Mouse (Mus musculus): ENCODE results near the gene Pigr. TPM values are rescaled to one million over a fixed set of nuclear protein-coding genes. Genes with fewer than 3 reads are reported as not detected.

Pigr gene
- polyA plus RNA-seq (2015; fragmentation: Nextera tagmentation; extraction: Ambion mirVana), result 0.06 and 0.14 TPM in 2 replicates

DNA sequence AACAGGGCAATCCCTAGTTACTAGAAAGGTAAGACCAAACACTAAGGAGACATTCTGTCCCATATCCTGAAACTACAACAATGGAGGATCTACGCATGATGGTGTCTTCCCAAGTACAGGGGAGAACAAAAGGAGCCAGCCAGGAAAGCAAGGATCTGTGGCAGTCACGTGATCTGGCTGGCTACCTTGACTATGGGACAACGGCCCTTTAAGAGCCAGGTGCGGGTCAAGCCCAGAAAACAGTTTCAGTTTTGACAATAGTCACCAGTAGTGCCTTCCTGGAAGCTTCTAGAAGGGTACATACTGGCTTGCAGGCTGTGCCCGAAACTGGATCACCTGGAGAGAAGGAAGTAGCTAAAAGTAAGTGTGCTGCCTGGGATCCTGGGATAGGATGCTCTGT is at the start of gene Pigr:
Pigr (plus strand) TSS at position 237 of the 400 bp plus-strand sequence.
- Histone ChIP-seq H3K36me3 (ENCODE audit: control insufficient read depth, insufficient read depth, low read length) (no peaks in the 10 kb centered on the region), H3K9me3 (ENCODE audit: control insufficient read depth, low read length) (no peaks in the 10 kb centered on the region), H3K4me2 (ENCODE audit: low read depth, low read length) (no peak within 1 kb of the TSS), H3K27me3 (ENCODE audit: control insufficient read depth, insufficient read depth, low read depth, low read length) (no peaks in the 10 kb centered on the region), H3K4me1 (replicated peaks; ENCODE audit: control insufficient read depth, insufficient read depth, low read length) (no peaks in the 10 kb centered on the region), H3K4me3 (ENCODE audit: low read length) (no peak within 1 kb of the TSS), H3K9ac (ENCODE audit: low read length) (no peak within 1 kb of the TSS), H3K27ac (ENCODE audit: low read length) (no peak within 1 kb of the TSS)
- no peak for ATAC-seq (ENCODE audit: low read depth)
- WGBS, result 78% methylated on average over 5 of the region's 5 CpGs

DNA sequence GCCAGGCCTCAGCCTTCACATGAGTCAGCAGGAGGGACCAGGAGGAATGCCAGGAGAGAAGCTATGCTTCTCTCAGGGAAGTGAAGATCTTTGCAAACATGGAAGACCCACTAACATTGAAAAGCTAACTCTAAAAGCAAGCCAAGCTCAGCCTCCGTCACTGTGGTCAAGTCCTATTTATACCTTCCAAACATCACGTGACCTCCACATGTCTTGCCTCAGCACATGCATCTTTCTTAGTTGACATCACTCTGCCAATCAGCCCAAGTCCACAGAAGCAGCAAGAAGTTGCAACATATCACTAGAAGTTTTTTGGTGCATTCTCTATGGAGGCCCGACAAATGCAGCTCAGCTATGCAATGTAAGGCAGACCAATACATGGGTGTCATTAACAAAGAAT is 46.6 kb upstream of the Pigr start:
- Histone ChIP-seq H3K27me3 (ENCODE audit: control insufficient read depth, insufficient read depth, low read depth, low read length) (no peaks in the 10 kb centered on the region), H3K4me3 (ENCODE audit: low read length) (no peak overlapping the region), H3K4me2 (ENCODE audit: low read depth, low read length) (no peak overlapping the region), H3K9me3 (ENCODE audit: control insufficient read depth, low read length) (no peaks in the 10 kb centered on the region), H3K36me3 (ENCODE audit: control insufficient read depth, insufficient read depth, low read length) (no peaks in the 10 kb centered on the region), H3K9ac (ENCODE audit: low read length) (no peak overlapping the region), H3K4me1 (replicated peaks; ENCODE audit: control insufficient read depth, insufficient read depth, low read length) (no peaks in the 10 kb centered on the region), H3K27ac (ENCODE audit: low read length) (no peak overlapping the region)
- 81% methylated on average over 3 of the region's 3 CpGs for WGBS
- ATAC-seq (ENCODE audit: low read depth), result no peak

DNA sequence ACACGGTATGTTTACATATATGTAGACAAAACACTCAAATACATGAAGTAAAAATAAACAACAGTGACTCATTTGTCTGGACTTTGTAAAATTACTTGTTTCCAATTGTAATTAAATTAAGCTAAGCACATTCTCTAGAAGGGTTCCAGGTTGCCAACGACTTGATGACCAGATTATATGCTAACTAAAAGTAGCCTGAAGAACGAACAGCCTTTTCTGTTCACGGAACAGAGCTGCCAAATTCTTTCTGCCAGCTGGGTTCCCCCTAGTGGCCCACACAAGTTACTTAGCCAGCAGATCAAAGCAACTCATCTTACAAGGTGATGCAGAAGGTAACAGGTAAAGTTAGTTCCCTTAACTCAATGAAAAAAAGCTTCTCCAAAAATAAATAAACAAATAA is 42.4 kb upstream of the Pigr start:
- Histone ChIP-seq H3K36me3 (ENCODE audit: control insufficient read depth, insufficient read depth, low read length) (no peaks in the 10 kb centered on the region), H3K27ac (ENCODE audit: low read length) (no peak overlapping the region), H3K9ac (ENCODE audit: low read length) (no peak overlapping the region), H3K4me2 (ENCODE audit: low read depth, low read length) (no peak overlapping the region), H3K9me3 (ENCODE audit: control insufficient read depth, low read length) (no peaks in the 10 kb centered on the region), H3K4me1 (replicated peaks; ENCODE audit: control insufficient read depth, insufficient read depth, low read length) (no peaks in the 10 kb centered on the region), H3K27me3 (ENCODE audit: control insufficient read depth, insufficient read depth, low read depth, low read length) (no peaks in the 10 kb centered on the region), H3K4me3 (ENCODE audit: low read length) (no peak overlapping the region)
- WGBS, result 11% methylated on average over 4 of the region's 4 CpGs
- 0 out of 2 replicates have a peak, but pooled peaks have one; percentile 34 for ATAC-seq (ENCODE audit: low read depth)

DNA sequence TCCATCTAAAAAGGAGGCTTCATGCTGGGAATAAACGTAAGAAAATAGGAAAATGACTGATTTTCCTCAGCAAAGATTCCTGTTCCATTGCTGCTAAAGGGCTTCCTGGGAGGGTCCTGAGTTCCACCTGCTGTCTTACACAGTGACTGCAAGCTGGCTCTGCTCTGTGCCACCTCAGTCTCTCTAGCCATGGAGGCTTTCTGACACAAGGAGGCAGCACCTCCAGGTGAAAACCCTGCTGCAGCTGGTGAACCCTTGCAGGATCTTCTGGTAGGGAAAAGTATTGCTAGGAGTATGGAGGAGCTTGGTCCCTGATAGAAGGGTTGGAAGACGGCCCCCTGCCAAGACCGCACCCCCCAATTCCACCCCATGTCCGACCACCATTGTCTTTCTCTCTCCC is 39.5 kb upstream of the Pigr start:
- H3K9me3 ChIP-seq (ENCODE audit: control insufficient read depth, low read length), result no peaks in the 10 kb centered on the region
- peak; percentile 49; the same call in 1 of the 2 replicates for ATAC-seq (ENCODE audit: low read depth)

DNA sequence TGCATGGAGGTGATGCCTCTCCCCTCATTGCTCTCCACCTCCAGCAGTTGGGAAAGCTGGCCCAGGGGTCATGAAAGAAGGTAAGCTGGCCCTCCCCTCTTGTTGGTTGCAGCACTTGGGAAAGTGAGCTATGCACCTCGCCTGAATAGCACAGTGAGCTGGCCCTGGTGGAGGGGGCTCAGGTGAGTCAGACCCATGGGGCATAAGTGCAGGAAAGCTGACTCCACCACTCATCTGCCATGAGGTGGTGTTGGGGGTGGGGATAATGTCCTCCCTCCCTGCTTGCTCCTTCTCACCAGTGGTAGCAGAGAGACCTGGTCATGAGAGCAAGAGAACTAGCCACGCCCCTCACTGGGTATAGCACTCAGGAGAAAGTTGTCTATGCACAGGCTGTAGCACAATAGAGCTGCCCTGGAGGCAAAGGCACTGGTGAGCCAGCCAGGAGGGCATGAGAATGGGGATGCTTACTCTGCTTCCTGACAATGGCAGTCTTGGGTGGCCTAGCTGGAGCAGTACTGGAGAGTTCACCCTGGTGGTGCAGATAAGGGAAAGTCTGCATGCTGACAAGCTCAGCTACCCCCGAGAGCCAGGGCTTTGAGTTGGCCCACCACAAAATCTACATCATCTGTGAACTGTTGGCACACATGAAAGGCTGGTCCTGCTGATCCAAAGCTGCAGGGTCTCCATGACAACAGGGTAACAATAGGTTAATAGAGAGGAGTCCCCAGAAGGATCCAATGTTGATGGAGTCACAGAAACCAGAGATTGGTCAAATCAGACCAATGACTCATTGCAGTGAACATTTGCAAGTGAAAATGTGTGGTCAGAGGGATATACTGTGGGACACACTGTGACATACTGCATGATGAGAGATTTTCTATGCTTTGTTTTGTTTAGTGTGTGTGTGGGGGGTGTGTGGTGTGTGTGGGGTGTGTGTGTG is 36.7 kb upstream of the Pigr start:
- no peak overlapping the region for H3K9ac ChIP-seq (ENCODE audit: low read length)
- ATAC-seq (ENCODE audit: low read depth), result no peak
- no peak overlapping the region for H3K4me3 ChIP-seq (ENCODE audit: low read length)
- H3K4me1 ChIP-seq (replicated peaks; ENCODE audit: control insufficient read depth, insufficient read depth, low read length), result no peaks in the 10 kb centered on the region
- H3K9me3 ChIP-seq (ENCODE audit: control insufficient read depth, low read length), result 0 out of 2 replicates have a peak, but pooled peaks cover 2% of the 10 kb centered on the region
- H3K27ac ChIP-seq (ENCODE audit: low read length), result no peak overlapping the region
- H3K4me2 ChIP-seq (ENCODE audit: low read depth, low read length), result no peak overlapping the region
- no peaks in the 10 kb centered on the region for H3K27me3 ChIP-seq (ENCODE audit: control insufficient read depth, insufficient read depth, low read depth, low read length)
- no peaks in the 10 kb centered on the region for H3K36me3 ChIP-seq (ENCODE audit: control insufficient read depth, insufficient read depth, low read length)
- whole genome bisulfite sequencing, result 61% methylated on average over 3 of the region's 3 CpGs

More for the DNA sequence above, 39.5 kb upstream of the Pigr start:
- no peaks in the 10 kb centered on the region for H3K4me1 ChIP-seq (replicated peaks; ENCODE audit: control insufficient read depth, insufficient read depth, low read length)
- H3K4me3 ChIP-seq (ENCODE audit: low read length), result no peak overlapping the region
- no peaks in the 10 kb centered on the region for H3K27me3 ChIP-seq (ENCODE audit: control insufficient read depth, insufficient read depth, low read depth, low read length)
- H3K9ac ChIP-seq (ENCODE audit: low read length), result no peak overlapping the region
- no peak overlapping the region for H3K27ac ChIP-seq (ENCODE audit: low read length)
- WGBS, result 39% methylated on average over 4 of the region's 4 CpGs
- H3K36me3 ChIP-seq (ENCODE audit: control insufficient read depth, insufficient read depth, low read length), result no peaks in the 10 kb centered on the region
- no peak overlapping the region for H3K4me2 ChIP-seq (ENCODE audit: low read depth, low read length)

DNA sequence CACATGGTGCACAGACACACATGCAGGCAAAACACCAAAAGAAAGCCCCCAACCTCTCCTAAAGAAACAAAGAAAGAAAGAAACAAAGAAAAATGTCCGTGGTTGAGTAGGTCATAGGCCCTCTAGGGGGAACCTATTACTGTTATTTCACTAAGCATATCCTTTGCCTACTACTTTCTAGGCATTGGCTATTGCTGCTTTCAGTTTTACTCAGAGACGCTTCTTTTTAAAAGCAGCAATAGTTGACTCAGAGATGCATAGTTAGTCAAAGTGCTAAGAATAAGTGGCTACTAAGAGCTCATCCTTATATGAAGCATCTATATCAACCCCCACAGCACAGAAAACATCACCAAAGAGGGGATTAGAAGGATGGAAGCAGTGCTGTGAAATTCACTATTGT is 31.2 kb upstream of the Pigr start:
- Histone ChIP-seq H3K27me3 (ENCODE audit: control insufficient read depth, insufficient read depth, low read depth, low read length) (no peaks in the 10 kb centered on the region), H3K9me3 (ENCODE audit: control insufficient read depth, low read length) (0 out of 2 replicates have a peak, but pooled peaks cover 2% of the 10 kb centered on the region), H3K4me1 (replicated peaks; ENCODE audit: control insufficient read depth, insufficient read depth, low read length) (no peaks in the 10 kb centered on the region), H3K9ac (ENCODE audit: low read length) (no peak overlapping the region), H3K36me3 (ENCODE audit: control insufficient read depth, insufficient read depth, low read length) (no peaks in the 10 kb centered on the region), H3K27ac (ENCODE audit: low read length) (no peak overlapping the region), H3K4me2 (ENCODE audit: low read depth, low read length) (no peak overlapping the region), H3K4me3 (ENCODE audit: low read length) (no peak overlapping the region)
- ATAC-seq (ENCODE audit: low read depth), result no peak
- WGBS, result 61% methylated on average over 2 of the region's 2 CpGs

DNA sequence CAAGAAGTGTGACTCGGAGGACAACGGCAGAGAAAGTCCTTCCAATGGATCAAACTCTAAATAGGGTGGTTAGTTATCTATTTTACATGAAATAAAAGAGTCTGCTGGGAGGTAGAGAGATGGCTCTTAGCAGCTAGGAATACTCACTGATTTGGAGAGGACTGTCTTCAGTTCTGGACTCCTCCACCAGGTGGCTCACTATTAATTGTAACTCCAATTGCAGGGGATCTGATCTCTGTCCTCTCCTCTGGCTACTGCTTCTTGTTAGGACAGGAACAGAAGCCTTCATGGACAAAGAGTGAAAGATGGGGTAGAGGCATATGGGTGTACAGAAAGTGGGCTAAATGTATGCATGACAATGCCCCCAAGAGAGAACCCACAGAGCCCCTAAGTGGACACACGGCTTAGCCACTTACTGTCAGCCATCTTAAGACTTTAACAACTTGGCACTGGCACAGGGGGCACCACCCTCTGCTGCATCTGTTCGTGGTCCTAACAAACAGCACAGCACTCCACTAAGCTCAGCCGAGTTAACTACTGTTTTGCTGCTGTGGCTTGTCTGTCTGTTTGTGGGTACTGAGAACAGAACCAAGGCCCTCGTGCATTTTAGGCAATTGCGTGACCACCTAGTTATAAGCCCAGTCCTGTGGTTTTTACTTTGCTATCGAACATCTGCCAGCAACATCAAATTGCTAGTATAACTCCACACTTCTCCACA is 29.4 kb upstream of the Pigr start:
- Histone ChIP-seq H3K27me3 (ENCODE audit: control insufficient read depth, insufficient read depth, low read depth, low read length) (no peaks in the 10 kb centered on the region), H3K9ac (ENCODE audit: low read length) (no peak overlapping the region), H3K4me2 (ENCODE audit: low read depth, low read length) (no peak overlapping the region), H3K4me3 (ENCODE audit: low read length) (no peak overlapping the region), H3K36me3 (ENCODE audit: control insufficient read depth, insufficient read depth, low read length) (no peaks in the 10 kb centered on the region), H3K27ac (ENCODE audit: low read length) (no peak overlapping the region), H3K9me3 (ENCODE audit: control insufficient read depth, low read length) (0 out of 2 replicates have a peak, but pooled peaks cover 1% of the 10 kb centered on the region), H3K4me1 (replicated peaks; ENCODE audit: control insufficient read depth, insufficient read depth, low read length) (no peaks in the 10 kb centered on the region)
- 72% methylated on average over 8 of the region's 8 CpGs for WGBS
- ATAC-seq (ENCODE audit: low read depth), result no peak

DNA sequence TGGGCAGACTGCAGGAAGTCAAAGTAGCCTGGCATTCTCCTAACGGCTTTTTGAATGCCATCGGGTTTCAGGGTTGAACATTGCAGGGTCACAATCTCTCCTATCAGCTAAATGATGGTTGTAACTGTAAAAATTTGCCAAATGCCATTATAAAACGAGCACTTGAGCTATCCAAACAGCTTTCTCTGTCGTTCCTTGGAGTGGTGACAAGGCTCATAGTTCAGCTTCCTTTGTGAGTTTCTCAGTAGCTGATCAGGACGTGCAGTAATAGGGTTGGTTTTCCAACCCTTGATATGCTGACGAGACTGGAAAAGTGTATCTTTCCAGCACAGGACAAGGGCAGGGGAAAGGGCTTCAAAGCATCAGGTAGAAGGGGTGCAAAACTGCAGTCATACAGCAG is 28.4 kb upstream of the Pigr start:
- no peaks in the 10 kb centered on the region for H3K9me3 ChIP-seq (ENCODE audit: control insufficient read depth, low read length)
- no peak for ATAC-seq (ENCODE audit: low read depth)
- H3K27me3 ChIP-seq (ENCODE audit: control insufficient read depth, insufficient read depth, low read depth, low read length), result no peaks in the 10 kb centered on the region
- no peak overlapping the region for H3K4me2 ChIP-seq (ENCODE audit: low read depth, low read length)
- WGBS, result 39% methylated on average over 6 of the region's 6 CpGs
- no peak overlapping the region for H3K9ac ChIP-seq (ENCODE audit: low read length)
- H3K4me1 ChIP-seq (replicated peaks; ENCODE audit: control insufficient read depth, insufficient read depth, low read length), result no peaks in the 10 kb centered on the region
- no peak overlapping the region for H3K4me3 ChIP-seq (ENCODE audit: low read length)
- no peak overlapping the region for H3K27ac ChIP-seq (ENCODE audit: low read length)
- H3K36me3 ChIP-seq (ENCODE audit: control insufficient read depth, insufficient read depth, low read length), result no peaks in the 10 kb centered on the region

DNA sequence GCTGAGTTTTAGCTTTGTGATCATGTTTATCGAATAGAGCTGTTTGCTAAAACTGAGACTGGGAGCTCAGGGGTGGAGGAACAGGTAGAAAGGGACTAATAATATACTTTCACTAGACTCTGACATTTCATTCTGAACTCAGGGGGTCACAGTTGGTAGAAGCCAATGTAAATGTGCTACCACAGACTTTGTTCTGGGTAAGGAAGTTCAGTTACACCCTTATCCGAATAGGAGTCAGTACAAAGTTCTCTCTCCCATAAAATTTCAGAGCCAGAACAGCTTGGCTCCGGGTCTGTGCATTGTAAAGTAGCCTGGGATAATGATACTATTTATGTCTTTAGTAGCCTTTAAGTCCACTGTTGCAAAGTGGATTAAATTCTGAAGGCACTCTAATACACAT is 27.9 kb upstream of the Pigr start:
- Histone ChIP-seq H3K4me3 (ENCODE audit: low read length) (no peak overlapping the region), H3K27me3 (ENCODE audit: control insufficient read depth, insufficient read depth, low read depth, low read length) (no peaks in the 10 kb centered on the region), H3K9me3 (ENCODE audit: control insufficient read depth, low read length) (no peaks in the 10 kb centered on the region), H3K4me2 (ENCODE audit: low read depth, low read length) (no peak overlapping the region), H3K9ac (ENCODE audit: low read length) (no peak overlapping the region), H3K36me3 (ENCODE audit: control insufficient read depth, insufficient read depth, low read length) (no peaks in the 10 kb centered on the region), H3K27ac (ENCODE audit: low read length) (no peak overlapping the region), H3K4me1 (replicated peaks; ENCODE audit: control insufficient read depth, insufficient read depth, low read length) (no peaks in the 10 kb centered on the region)
- 64% methylated on average over 3 of the region's 3 CpGs for WGBS
- ATAC-seq (ENCODE audit: low read depth), result no peak

All from lung, embryonic 16.5 days (tissue).